Mouse (Mus musculus) forebrain, postnatal 0 days (tissue): ENCODE results near the gene Stub1. TPM values are rescaled to one million over a fixed set of nuclear protein-coding genes. Genes with fewer than 3 reads are reported as not detected.

ENCODE experiments used
- ATAC-seq: fragments of 200-750 bp; cut with Nextera tagmentation; 2 replicates; pipeline ENCODE4 v1.8.0; 2017; ENCODE audit warnings: mild to moderate bottlenecking, moderate library complexity
- DNase-seq: peaks from one replicate; pipeline ENCODE4 v3.0.0-alpha.2; 2015
- H3K27ac ChIP-seq: fragments of 300-500 bp; sonication (generic); 2 replicates; pipeline ENCODE4 v1.5.1; 2014; ENCODE audit warnings: low read depth, mild to moderate bottlenecking, antibody characterized with exemption, low read length, moderate library complexity, mixed read lengths
- H3K27me3 ChIP-seq: fragments of 300-500 bp; sonication (generic); 2 replicates; pipeline ENCODE4 v1.6.1; 2014; ENCODE audit warnings: mild to moderate bottlenecking, low read length, mixed read lengths; ENCODE audit not compliant: insufficient read depth
- H3K36me3 ChIP-seq: fragments of 300-500 bp; sonication (generic); 2 replicates; pipeline ENCODE4 v1.6.1; 2014; ENCODE audit warnings: mild to moderate bottlenecking, moderate library complexity; ENCODE audit not compliant: insufficient read depth
- H3K4me1 ChIP-seq: fragments of 300-500 bp; sonication (generic); 2 replicates; pipeline ENCODE4 v1.6.1; 2014; ENCODE audit warnings: antibody characterized with exemption; ENCODE audit not compliant: insufficient read depth
- H3K4me2 ChIP-seq: fragments of 300-500 bp; sonication (generic); 2 replicates; pipeline ENCODE4 v1.6.1; 2014; ENCODE audit warnings: low read depth, mild to moderate bottlenecking, moderate library complexity
- H3K4me3 ChIP-seq: fragments of 300-500 bp; sonication (generic); 2 replicates; pipeline ENCODE4 v1.5.1; 2014; ENCODE audit warnings: low read depth, low read length, mixed read lengths
- H3K9ac ChIP-seq: fragments of 300-500 bp; sonication (generic); 2 replicates; pipeline ENCODE4 v1.6.1; 2014; ENCODE audit warnings: mild to moderate bottlenecking
- H3K9me3 ChIP-seq: fragments of 300-500 bp; sonication (generic); 2 replicates; pipeline ENCODE4 v1.6.1; 2016; ENCODE audit warnings: low read length
- CTCF ChIP-seq: sonication (generic); IDR thresholded peaks from 2 replicates; pipeline ENCODE4 v1.5.1; 2016; ENCODE audit warnings: antibody characterized with exemption, control low read depth, low read depth
- WGBS: fragments of 180-500 bp; shearing (Covaris S2); extraction: QIAGEN DNeasy Blood & Tissue Kit; methylation state at CpG from one replicate; pipeline ENCODE4 v1.1.7; 2014; 5-methylcytosine and 5-hydroxymethylcytosine counted together
- polyA plus RNA-seq: library from polyadenylated mRNA; unstranded; fragments of >200 nt; fragmentation: Nextera tagmentation; extraction: Ambion mirVana; gene quantifications from 2 replicates; pipeline ENCODE4 v1.2.1, GENCODE M21; 2015
- total RNA-seq: library from RNA; depleted of rRNA; stranded (reverse); fragments of >200 nt; gene quantifications from 2 replicates; pipeline ENCODE4 v1.2.3, GENCODE M21; 2014

The Stub1 gene
- total and polyA plus RNA-seq, 2 experiments from 2014 or later = 238 to 324 TPM

- DNase-seq (no peak), ATAC-seq (no peak)
- Histone ChIP-seq H3K9ac (no peak overlapping the region), H3K4me2 (no peak overlapping the region), H3K4me3 (no peak overlapping the region), H3K36me3 (peaks cover 38% of the 10 kb centered on the region), H3K9me3 (no peaks in the 10 kb centered on the region), H3K27me3 (no peaks in the 10 kb centered on the region), H3K27ac (no peak overlapping the region), H3K4me1 (peaks cover 14% of the 10 kb centered on the region)
- WGBS = 81% methylated on average over 3 of the region's 3 CpGs
- no peak for TF ChIP-seq CTCF
Observed at GRCm38 (mm10) chr17:25842509-25842908, 9.3 kb upstream of the Stub1 start.

- Histone ChIP-seq H3K4me1 (peaks cover 22% of the 10 kb centered on the region), H3K4me2 (no peak within 1 kb of the TSS), H3K4me3 (no peak within 1 kb of the TSS), H3K27ac (no peak within 1 kb of the TSS), H3K27me3 (no peaks in the 10 kb centered on the region), H3K9me3 (no peaks in the 10 kb centered on the region), H3K9ac (no peak within 1 kb of the TSS), H3K36me3 (peaks cover 38% of the 10 kb centered on the region)
- WGBS = 96% methylated on average over 22 of the region's 22 CpGs
- DNase-seq (no peak), ATAC-seq (no peak)
- no peak for TF ChIP-seq CTCF
Observed at GRCm38 (mm10) chr17:25841117-25841880, 8.1 kb upstream of the Stub1 start, which contains the start of gene Gm20683. Gene Gm20683 (minus strand): TSS chr17:25841763.

GRCm38 (mm10) chr17:25840519-25840918 is 7.3 kb upstream of the Stub1 start:
- Histone ChIP-seq H3K9ac (no peak overlapping the region), H3K4me3 (no peak overlapping the region), H3K27ac (no peak overlapping the region), H3K4me1 (peaks cover 28% of the 10 kb centered on the region), H3K9me3 (no peaks in the 10 kb centered on the region), H3K4me2 (no peak overlapping the region), H3K36me3 (peaks cover 38% of the 10 kb centered on the region), H3K27me3 (no peaks in the 10 kb centered on the region)
- DNase-seq (no peak), ATAC-seq (no peak)
- no peak for TF ChIP-seq CTCF
- 95% methylated on average over 6 of the region's 6 CpGs for WGBS

GRCm38 (mm10) chr17:25839455-25840235 is 6.4 kb upstream of the Stub1 start:
- Histone ChIP-seq H3K9ac (no peak overlapping the region), H3K27me3 (no peaks in the 10 kb centered on the region), H3K9me3 (no peaks in the 10 kb centered on the region), H3K4me1 (peaks cover 29% of the 10 kb centered on the region), H3K27ac (no peak overlapping the region), H3K36me3 (peaks cover 38% of the 10 kb centered on the region), H3K4me3 (no peak overlapping the region), H3K4me2 (no peak overlapping the region)
- TF ChIP-seq CTCF = no peak
- DNase-seq (no peak), ATAC-seq (no peak)
- WGBS = 90% methylated on average over 14 of the region's 14 CpGs

GRCm38 (mm10) chr17:25838904-25839303 is 5.7 kb upstream of the Stub1 start:
- H3K27me3 ChIP-seq = no peaks in the 10 kb centered on the region
- ATAC-seq (no peak), DNase-seq (no peak)
- H3K4me2 ChIP-seq = no peak overlapping the region
- no peak overlapping the region for H3K4me3 ChIP-seq
- H3K9me3 ChIP-seq = no peaks in the 10 kb centered on the region
- no peak overlapping the region for H3K9ac ChIP-seq
- peaks cover 33% of the 10 kb centered on the region for H3K4me1 ChIP-seq
- H3K27ac ChIP-seq = no peak overlapping the region
- no peak for TF ChIP-seq CTCF
- 89% methylated on average over 4 of the region's 4 CpGs for WGBS
- H3K36me3 ChIP-seq = peaks cover 38% of the 10 kb centered on the region

- DNase-seq = no peak
- H3K36me3 ChIP-seq = peaks cover 38% of the 10 kb centered on the region
- H3K9ac ChIP-seq = peak overlapping the region; percentile 77; the same call in 1 of the 2 replicates
- H3K27me3 ChIP-seq = no peaks in the 10 kb centered on the region
- ATAC-seq = no peak
- WGBS = 15% methylated on average over 3 of the region's 3 CpGs
- no peaks in the 10 kb centered on the region for H3K9me3 ChIP-seq
- H3K27ac ChIP-seq = peak overlapping the region; percentile 84
- peaks cover 27% of the 10 kb centered on the region for H3K4me1 ChIP-seq
- TF ChIP-seq CTCF = no peak
- H3K4me2 ChIP-seq = peak overlapping the region; percentile 89
- H3K4me3 ChIP-seq = no peak overlapping the region
Observed at GRCm38 (mm10) chr17:25837533-25837932, 4.3 kb upstream of the Stub1 start.

GRCm38 (mm10) chr17:25837076-25837410 is 3.8 kb upstream of the Stub1 start, which contains the start of gene Rhbdl1:
Gene Rhbdl1 (minus strand): TSS chr17:25837295.
- Histone ChIP-seq H3K9ac (peak within 1 kb of the TSS; percentile 77), H3K4me1 (peaks cover 28% of the 10 kb centered on the region), H3K27me3 (no peaks in the 10 kb centered on the region), H3K4me3 (peak within 1 kb of the TSS; percentile 61), H3K4me2 (peak within 1 kb of the TSS; percentile 89), H3K9me3 (no peaks in the 10 kb centered on the region), H3K27ac (peak within 1 kb of the TSS; percentile 84), H3K36me3 (peaks cover 34% of the 10 kb centered on the region)
- DNase-seq (peak; percentile 94), ATAC-seq (peak; percentile 73)
- TF ChIP-seq CTCF = no peak
- 2% methylated on average over 26 of the region's 29 CpGs for WGBS
